Mouse (Mus musculus): ENCODE results near the gene Plekhm2. TPM values are rescaled to one million over a fixed set of nuclear protein-coding genes. Genes with fewer than 3 reads are reported as not detected.

The Plekhm2 gene
- polyA plus RNA-seq (2014; fragmentation: Nextera tagmentation; extraction: Ambion mirVana): 2.5 and 3.0 TPM in 2 replicates

GRCm38 (mm10) chr4:141664799-141665198, at the start of gene Plekhm2:
Gene Plekhm2, minus strand, starts transcription at chr4:141664899.
- ATAC-seq (ENCODE audit: low FRiP score) (peak; percentile 20; the same call in 1 of the 2 replicates), DNase-seq (ENCODE audit: low spot score) (no peak)
- Histone ChIP-seq H3K9ac (ENCODE audit: low read depth, low read length) (peak within 1 kb of the TSS; percentile 94), H3K4me2 (replicated peaks; ENCODE audit: low read depth, low read length) (peak within 1 kb of the TSS; percentile 85), H3K9me3 (ENCODE audit: control insufficient read depth, low read length) (no peaks in the 10 kb centered on the region), H3K4me3 (ENCODE audit: low read depth, low read length) (peak within 1 kb of the TSS; percentile 80), H3K27ac (ENCODE audit: low read depth, low read length) (peak within 1 kb of the TSS; percentile 60; the same call in 1 of the 2 replicates), H3K4me1 (replicated peaks; ENCODE audit: control insufficient read depth, insufficient read depth, low read length) (0 out of 2 replicates have a peak, but pooled peaks cover 8% of the 10 kb centered on the region), H3K36me3 (ENCODE audit: control insufficient read depth, insufficient read depth, low read length) (no peaks in the 10 kb centered on the region), H3K27me3 (ENCODE audit: control insufficient read depth, insufficient read depth, low read length) (no peaks in the 10 kb centered on the region)
- 69% methylated on average over 8 of the region's 8 CpGs for WGBS

GRCm38 (mm10) chr4:141713598-141714142, 49.0 kb upstream of the Plekhm2 start:
- no peak overlapping the region for H3K4me2 ChIP-seq (replicated peaks; ENCODE audit: low read depth, low read length)
- H3K27ac ChIP-seq (ENCODE audit: low read depth, low read length): no peak overlapping the region
- 0 out of 2 replicates have a peak, but pooled peaks cover 2% of the 10 kb centered on the region for H3K36me3 ChIP-seq (ENCODE audit: control insufficient read depth, insufficient read depth, low read length)
- ATAC-seq (ENCODE audit: low FRiP score) (no peak), DNase-seq (ENCODE audit: low spot score) (no peak)
- no peaks in the 10 kb centered on the region for H3K9me3 ChIP-seq (ENCODE audit: control insufficient read depth, low read length)
- no peaks in the 10 kb centered on the region for H3K27me3 ChIP-seq (ENCODE audit: control insufficient read depth, insufficient read depth, low read length)
- 84% methylated on average over 5 of the region's 5 CpGs for WGBS
- no peak overlapping the region for H3K4me3 ChIP-seq (ENCODE audit: low read depth, low read length)
- no peak overlapping the region for H3K9ac ChIP-seq (ENCODE audit: low read depth, low read length)
- H3K4me1 ChIP-seq (replicated peaks; ENCODE audit: control insufficient read depth, insufficient read depth, low read length): no peaks in the 10 kb centered on the region

- H3K9me3 ChIP-seq (ENCODE audit: control insufficient read depth, low read length): no peaks in the 10 kb centered on the region
- no peak overlapping the region for H3K4me3 ChIP-seq (ENCODE audit: low read depth, low read length)
- no peaks in the 10 kb centered on the region for H3K4me1 ChIP-seq (replicated peaks; ENCODE audit: control insufficient read depth, insufficient read depth, low read length)
- no peaks in the 10 kb centered on the region for H3K27me3 ChIP-seq (ENCODE audit: control insufficient read depth, insufficient read depth, low read length)
- DNase-seq (ENCODE audit: low spot score) (no peak), ATAC-seq (ENCODE audit: low FRiP score) (no peak)
- H3K27ac ChIP-seq (ENCODE audit: low read depth, low read length): no peak overlapping the region
- 0 out of 2 replicates have a peak, but pooled peaks cover 4% of the 10 kb centered on the region for H3K36me3 ChIP-seq (ENCODE audit: control insufficient read depth, insufficient read depth, low read length)
- H3K4me2 ChIP-seq (replicated peaks; ENCODE audit: low read depth, low read length): no peak overlapping the region
- no peak overlapping the region for H3K9ac ChIP-seq (ENCODE audit: low read depth, low read length)
- 95% methylated on average over 1 of the region's 1 CpGs for WGBS
Observed at GRCm38 (mm10) chr4:141711250-141711649, 46.6 kb upstream of the Plekhm2 start.

- Histone ChIP-seq H3K4me1 (replicated peaks; ENCODE audit: control insufficient read depth, insufficient read depth, low read length) (no peaks in the 10 kb centered on the region), H3K36me3 (ENCODE audit: control insufficient read depth, insufficient read depth, low read length) (peaks cover 16% of the 10 kb centered on the region), H3K4me3 (ENCODE audit: low read depth, low read length) (no peak overlapping the region), H3K9ac (ENCODE audit: low read depth, low read length) (no peak overlapping the region), H3K4me2 (replicated peaks; ENCODE audit: low read depth, low read length) (no peak overlapping the region), H3K9me3 (ENCODE audit: control insufficient read depth, low read length) (no peaks in the 10 kb centered on the region), H3K27ac (ENCODE audit: low read depth, low read length) (no peak overlapping the region), H3K27me3 (ENCODE audit: control insufficient read depth, insufficient read depth, low read length) (no peaks in the 10 kb centered on the region)
- no peak for ATAC-seq (ENCODE audit: low FRiP score)
- no peak for DNase-seq (ENCODE audit: low spot score)
- 94% methylated on average over 2 of the region's 2 CpGs for WGBS
Observed at GRCm38 (mm10) chr4:141708971-141709370, 44.3 kb upstream of the Plekhm2 start.

- H3K4me2 ChIP-seq (replicated peaks; ENCODE audit: low read depth, low read length): no peak overlapping the region
- H3K4me3 ChIP-seq (ENCODE audit: low read depth, low read length): no peak overlapping the region
- no peaks in the 10 kb centered on the region for H3K27me3 ChIP-seq (ENCODE audit: control insufficient read depth, insufficient read depth, low read length)
- DNase-seq (ENCODE audit: low spot score) (no peak), ATAC-seq (ENCODE audit: low FRiP score) (no peak)
- H3K4me1 ChIP-seq (replicated peaks; ENCODE audit: control insufficient read depth, insufficient read depth, low read length): no peaks in the 10 kb centered on the region
- peaks cover 18% of the 10 kb centered on the region for H3K36me3 ChIP-seq (ENCODE audit: control insufficient read depth, insufficient read depth, low read length)
- H3K27ac ChIP-seq (ENCODE audit: low read depth, low read length): no peak overlapping the region
- H3K9me3 ChIP-seq (ENCODE audit: control insufficient read depth, low read length): no peaks in the 10 kb centered on the region
- H3K9ac ChIP-seq (ENCODE audit: low read depth, low read length): no peak overlapping the region
- WGBS: 93% methylated on average over 7 of the region's 7 CpGs
Observed at GRCm38 (mm10) chr4:141708005-141708404, 43.3 kb upstream of the Plekhm2 start.

- no peak overlapping the region for H3K9ac ChIP-seq (ENCODE audit: low read depth, low read length)
- H3K36me3 ChIP-seq (ENCODE audit: control insufficient read depth, insufficient read depth, low read length): peaks cover 20% of the 10 kb centered on the region
- no peaks in the 10 kb centered on the region for H3K27me3 ChIP-seq (ENCODE audit: control insufficient read depth, insufficient read depth, low read length)
- no peak overlapping the region for H3K4me3 ChIP-seq (ENCODE audit: low read depth, low read length)
- ATAC-seq (ENCODE audit: low FRiP score): no peak
- no peak overlapping the region for H3K27ac ChIP-seq (ENCODE audit: low read depth, low read length)
- no peaks in the 10 kb centered on the region for H3K9me3 ChIP-seq (ENCODE audit: control insufficient read depth, low read length)
- 90% methylated on average over 4 of the region's 4 CpGs for WGBS
- H3K4me1 ChIP-seq (replicated peaks; ENCODE audit: control insufficient read depth, insufficient read depth, low read length): no peaks in the 10 kb centered on the region
- DNase-seq (ENCODE audit: low spot score): no peak
- H3K4me2 ChIP-seq (replicated peaks; ENCODE audit: low read depth, low read length): no peak overlapping the region
Observed at GRCm38 (mm10) chr4:141705331-141705730, 40.6 kb upstream of the Plekhm2 start.

GRCm38 (mm10) chr4:141704625-141705024, 39.9 kb upstream of the Plekhm2 start:
- Histone ChIP-seq H3K27me3 (ENCODE audit: control insufficient read depth, insufficient read depth, low read length) (no peaks in the 10 kb centered on the region), H3K27ac (ENCODE audit: low read depth, low read length) (no peak overlapping the region), H3K36me3 (ENCODE audit: control insufficient read depth, insufficient read depth, low read length) (peaks cover 20% of the 10 kb centered on the region)

GRCm38 (mm10) chr4:141694719-141695118, 30.0 kb upstream of the Plekhm2 start:
- Histone ChIP-seq H3K9me3 (ENCODE audit: control insufficient read depth, low read length) (no peaks in the 10 kb centered on the region), H3K27me3 (ENCODE audit: control insufficient read depth, insufficient read depth, low read length) (no peaks in the 10 kb centered on the region), H3K4me1 (replicated peaks; ENCODE audit: control insufficient read depth, insufficient read depth, low read length) (no peaks in the 10 kb centered on the region), H3K27ac (ENCODE audit: low read depth, low read length) (no peak overlapping the region), H3K4me2 (replicated peaks; ENCODE audit: low read depth, low read length) (no peak overlapping the region), H3K36me3 (ENCODE audit: control insufficient read depth, insufficient read depth, low read length) (peaks cover 16% of the 10 kb centered on the region), H3K9ac (ENCODE audit: low read depth, low read length) (no peak overlapping the region), H3K4me3 (ENCODE audit: low read depth, low read length) (no peak overlapping the region)
- ATAC-seq (ENCODE audit: low FRiP score) (no peak), DNase-seq (ENCODE audit: low spot score) (no peak)
- WGBS: 94% methylated on average over 8 of the region's 8 CpGs

More at GRCm38 (mm10) chr4:141704625-141705024, 39.9 kb upstream of the Plekhm2 start:
- 92% methylated on average over 2 of the region's 2 CpGs for WGBS
- DNase-seq (ENCODE audit: low spot score) (no peak), ATAC-seq (ENCODE audit: low FRiP score) (no peak)
- Histone ChIP-seq H3K9ac (ENCODE audit: low read depth, low read length) (no peak overlapping the region), H3K9me3 (ENCODE audit: control insufficient read depth, low read length) (no peaks in the 10 kb centered on the region), H3K4me3 (ENCODE audit: low read depth, low read length) (no peak overlapping the region), H3K4me2 (replicated peaks; ENCODE audit: low read depth, low read length) (no peak overlapping the region), H3K4me1 (replicated peaks; ENCODE audit: control insufficient read depth, insufficient read depth, low read length) (no peaks in the 10 kb centered on the region)

GRCm38 (mm10) chr4:141688505-141688904, 23.8 kb upstream of the Plekhm2 start:
- DNase-seq (ENCODE audit: low spot score): no peak
- 0 out of 2 replicates have a peak, but pooled peaks cover 6% of the 10 kb centered on the region for H3K36me3 ChIP-seq (ENCODE audit: control insufficient read depth, insufficient read depth, low read length)
- WGBS: 95% methylated on average over 8 of the region's 8 CpGs

More at GRCm38 (mm10) chr4:141688505-141688904, 23.8 kb upstream of the Plekhm2 start:
- H3K27me3 ChIP-seq (ENCODE audit: control insufficient read depth, insufficient read depth, low read length): no peaks in the 10 kb centered on the region
- H3K4me1 ChIP-seq (replicated peaks; ENCODE audit: control insufficient read depth, insufficient read depth, low read length): no peaks in the 10 kb centered on the region
- H3K27ac ChIP-seq (ENCODE audit: low read depth, low read length): no peak overlapping the region
- no peak for ATAC-seq (ENCODE audit: low FRiP score)
- no peak overlapping the region for H3K4me2 ChIP-seq (replicated peaks; ENCODE audit: low read depth, low read length)
- H3K4me3 ChIP-seq (ENCODE audit: low read depth, low read length): no peak overlapping the region
- H3K9ac ChIP-seq (ENCODE audit: low read depth, low read length): no peak overlapping the region
- H3K9me3 ChIP-seq (ENCODE audit: control insufficient read depth, low read length): no peaks in the 10 kb centered on the region

All from hindbrain, embryonic 11.5 days (tissue).